Mouse (Mus musculus): ENCODE measurements around the gene Phf14. TPM values are rescaled to one million over a fixed set of nuclear protein-coding genes. Genes with fewer than 3 reads are reported as not detected.

Phf14 gene
- polyA plus RNA-seq (2014; fragmentation: Illumina TruSeq; extraction: RNeasy Lipid Tissue Mini Kit (QIAGEN cat#74804); ENCODE audit: low read depth, low replicate concordance), result 34.8 TPM

GRCm38 (mm10) chr6:11907269-11908032 lies at the start of gene Phf14, which contains the start of gene Ndufa4:
TSS of gene Phf14 (plus strand) at chr6:11907809.
TSS of gene Ndufa4 (minus strand) at chr6:11907497.

Other genes starting within 250 kb of the Phf14 start
- 2,212 TPM for gene Ndufa4, start 312 bp upstream of the Phf14 start, polyA plus RNA-seq (2014; fragmentation: Illumina TruSeq; extraction: RNeasy Lipid Tissue Mini Kit (QIAGEN cat#74804); ENCODE audit: low read depth, low replicate concordance)

All from liver, adult 10 weeks (tissue).